Mouse (Mus musculus) frontal cortex, postnatal 10 days (tissue): ENCODE results near the gene Btnl6.
"Not testable (repeated sequence)": the region's sequence is repeated elsewhere in the genome, so short reads cannot be mapped to it uniquely, and the experiment has no call there.

Experiments
- DNase-seq, 2 experiments: peaks; one replicate each; pipeline ENCODE4 v3.0.0; 2022; ENCODE audit warnings: low spot score in 2 of 2, mixed read lengths in 1 of 2

The Btnl6 gene

DNA sequence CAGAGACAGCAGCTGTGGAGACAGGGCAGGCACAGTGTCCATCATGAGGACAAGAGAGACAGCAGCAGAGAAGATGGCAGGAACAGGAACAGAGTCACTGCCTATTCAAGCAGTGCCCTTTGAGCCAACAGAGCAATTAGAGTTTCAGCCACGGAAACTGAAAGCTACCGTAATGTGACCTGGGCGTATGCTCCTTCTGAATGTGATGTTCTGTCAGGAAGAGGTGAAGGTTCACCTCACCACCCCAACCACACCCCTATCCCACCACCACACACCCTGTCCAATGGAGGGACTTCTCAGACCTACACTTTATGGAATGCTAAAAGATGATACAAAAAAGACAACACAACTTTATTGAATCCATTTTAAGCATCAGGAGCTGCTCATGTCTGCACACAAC, 19.8 kb downstream of the Btnl6 start:
- not testable (repeated sequence) for DNase-seq

DNA sequence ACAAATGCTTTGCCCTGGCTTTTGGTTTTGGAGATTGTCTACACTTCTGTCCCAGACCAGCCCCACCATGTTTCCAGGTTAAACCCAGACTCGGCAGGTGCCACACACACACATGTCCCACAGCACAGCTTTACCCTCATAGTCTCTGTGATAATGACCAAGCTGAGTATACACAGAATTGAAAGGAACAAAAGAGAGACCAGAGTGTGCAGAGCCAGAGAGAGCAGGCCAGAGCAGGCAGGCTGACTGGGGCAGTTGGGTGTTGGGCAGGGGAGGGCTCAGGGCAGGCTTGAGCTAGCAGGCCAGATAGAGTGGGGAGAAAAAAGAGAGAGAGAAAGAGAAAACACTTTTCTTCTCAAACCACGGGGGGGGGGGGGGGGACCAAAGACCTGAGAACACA, 20.6 kb downstream of the Btnl6 start:
- no peak for DNase-seq

DNA sequence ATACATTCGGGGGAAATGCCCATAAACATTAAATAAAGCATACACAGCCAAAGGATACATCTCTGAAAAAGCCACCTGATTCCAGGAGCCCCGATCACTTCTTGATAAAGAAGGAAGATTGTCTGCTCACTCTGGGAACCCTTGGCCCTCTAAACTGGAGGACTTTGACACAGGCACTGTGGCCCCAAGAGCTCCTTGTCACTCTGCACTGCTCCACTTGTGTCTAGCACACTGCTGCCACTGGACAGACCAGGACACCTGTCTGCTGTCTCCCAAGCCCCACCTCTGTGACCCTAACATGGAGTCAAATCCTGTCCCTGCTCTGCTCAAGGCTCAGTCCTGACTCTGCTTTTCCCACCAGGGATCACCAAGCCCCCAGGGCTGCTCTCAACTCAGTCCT, 22.0 kb downstream of the Btnl6 start:
- DNase-seq, result not testable (repeated sequence)

DNA sequence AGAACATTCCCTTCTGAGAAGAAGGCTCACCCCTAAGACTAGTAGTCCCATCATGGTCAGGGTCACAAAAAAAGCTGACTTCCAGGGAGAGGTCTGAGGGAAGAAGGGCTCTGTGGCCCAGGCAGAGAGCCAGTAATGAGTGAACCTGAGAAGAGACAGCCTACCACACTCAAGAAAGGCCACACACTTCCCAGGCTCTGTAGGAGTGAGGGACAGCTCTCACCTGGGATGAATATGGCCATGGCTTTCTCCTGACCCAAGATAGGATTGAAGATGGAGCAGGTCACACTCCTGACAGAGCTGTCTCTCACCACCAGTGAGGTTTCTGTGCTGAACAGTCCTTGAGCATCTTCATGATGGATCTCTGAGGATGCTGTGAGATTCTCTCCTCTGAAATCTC, 24.4 kb downstream of the Btnl6 start:
- no peak for DNase-seq

DNA sequence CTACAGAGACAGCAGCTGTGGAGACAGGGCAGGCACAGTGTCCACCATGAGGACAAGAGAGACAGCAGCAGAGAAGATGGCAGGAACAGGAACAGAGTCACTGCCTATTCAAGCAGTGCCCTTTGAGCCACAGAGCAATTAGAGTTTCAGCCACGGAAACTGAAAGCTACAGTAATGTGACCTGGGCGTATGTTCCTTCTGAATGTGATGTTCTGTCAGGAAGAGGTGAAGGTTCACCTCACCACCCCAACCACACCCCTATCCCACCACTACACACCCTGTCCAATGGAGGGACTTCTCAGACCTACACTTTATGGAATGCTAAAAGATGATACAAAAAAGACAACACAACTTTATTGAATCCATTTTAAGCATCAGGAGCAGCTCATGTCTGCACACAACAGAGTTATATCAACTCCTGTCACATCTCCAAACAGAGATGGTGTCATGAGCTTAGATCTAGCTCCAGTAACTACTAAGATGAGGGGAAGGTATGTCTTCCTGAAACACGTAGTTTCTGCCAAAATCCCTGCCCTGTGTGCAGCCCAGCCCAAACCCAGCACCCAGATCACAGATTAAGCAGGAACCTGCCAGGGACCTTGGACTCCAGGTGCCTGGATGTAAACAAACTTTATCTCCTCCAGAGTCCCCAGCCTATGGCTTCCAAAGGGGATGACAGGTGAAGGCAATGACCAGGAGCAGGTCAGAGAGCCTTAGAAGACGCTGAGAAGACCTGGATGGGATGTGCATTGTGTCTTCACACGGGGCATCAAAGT, 39.7 kb downstream of the Btnl6 start, which contains the start of gene Btnl4:
Gene Btnl4, minus strand, starts transcription at position 81 of the 776 bp plus-strand sequence.
- DNase-seq, result not testable (repeated sequence)

DNA sequence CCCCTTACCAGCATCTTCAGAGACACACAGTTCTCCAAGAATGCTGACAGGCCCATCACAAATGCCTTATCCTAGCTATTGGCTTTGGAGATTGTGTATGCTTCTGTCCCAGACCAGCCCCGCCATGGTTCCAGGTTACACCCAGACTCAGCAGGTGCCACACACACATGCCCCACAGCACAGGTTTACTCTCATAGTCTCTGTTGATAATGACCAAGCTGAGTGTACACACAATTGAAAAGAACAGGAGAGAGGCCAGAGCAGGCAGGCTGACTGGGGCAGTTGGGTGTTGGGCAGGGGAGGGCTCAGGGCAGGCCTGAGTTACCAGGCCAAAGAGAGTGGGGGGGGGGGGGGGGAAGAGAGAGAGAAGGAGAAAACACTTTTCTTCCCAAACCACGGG, 40.7 kb downstream of the Btnl6 start:
- DNase-seq, result no peak

DNA sequence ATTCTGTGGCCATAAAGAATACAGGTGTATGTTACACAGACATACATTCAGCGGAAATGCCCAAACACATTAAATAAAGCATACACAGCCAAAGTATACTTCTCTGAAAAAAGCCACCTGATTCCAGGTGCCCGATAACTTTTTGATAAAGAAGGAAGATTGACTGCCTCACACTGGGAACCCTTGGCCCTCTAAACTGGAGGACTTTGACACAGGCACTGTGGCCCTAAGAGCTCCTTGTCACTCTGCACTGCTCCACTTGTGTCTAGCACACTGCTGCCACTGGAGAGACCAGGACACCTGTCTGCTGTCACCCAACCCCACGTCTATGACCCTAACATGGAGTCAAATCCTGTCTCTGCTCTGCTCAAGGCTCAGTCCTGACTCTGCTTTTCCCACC, 42.1 kb downstream of the Btnl6 start:
- no peak for DNase-seq

DNA sequence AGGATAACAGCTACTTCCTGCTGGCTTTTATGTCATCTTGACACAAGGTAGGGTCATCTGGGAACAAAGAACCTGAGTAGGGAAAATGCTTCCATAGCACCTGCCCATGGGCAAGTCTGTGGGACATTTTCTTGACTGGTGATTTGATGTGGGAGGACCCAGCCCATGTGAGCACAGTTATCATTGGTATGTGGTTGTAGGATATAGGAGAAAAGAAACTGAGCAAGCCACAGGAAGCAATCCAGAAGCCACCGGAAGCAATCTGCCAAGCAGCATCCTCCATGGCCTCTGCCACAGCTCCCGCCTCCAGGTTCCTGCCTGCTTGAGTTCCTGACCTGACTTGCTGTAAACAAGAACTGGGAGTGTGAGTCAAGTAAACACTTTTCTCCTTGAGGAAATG, 46.7 kb downstream of the Btnl6 start:
- no peak for DNase-seq

DNA sequence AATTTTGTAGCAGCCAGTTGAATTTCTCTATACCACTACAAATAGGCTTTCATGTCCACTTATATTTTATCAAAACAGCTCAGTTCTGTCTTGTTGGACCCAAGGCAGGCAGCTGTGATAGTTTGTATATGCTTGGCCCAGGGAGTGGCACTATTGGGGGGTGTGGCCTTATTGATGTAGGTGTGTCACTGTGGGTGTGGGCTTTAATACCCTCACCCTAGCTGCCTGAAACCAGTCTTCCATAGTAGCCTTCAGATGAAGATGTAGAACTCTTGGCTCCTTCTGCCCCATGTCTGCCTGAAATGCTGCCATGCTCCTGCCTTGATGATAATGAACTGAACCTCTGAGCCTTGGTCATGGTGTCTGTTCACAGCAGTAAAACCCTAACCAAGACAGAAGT, 51.2 kb downstream of the Btnl6 start:
- not testable (repeated sequence) for DNase-seq

DNA sequence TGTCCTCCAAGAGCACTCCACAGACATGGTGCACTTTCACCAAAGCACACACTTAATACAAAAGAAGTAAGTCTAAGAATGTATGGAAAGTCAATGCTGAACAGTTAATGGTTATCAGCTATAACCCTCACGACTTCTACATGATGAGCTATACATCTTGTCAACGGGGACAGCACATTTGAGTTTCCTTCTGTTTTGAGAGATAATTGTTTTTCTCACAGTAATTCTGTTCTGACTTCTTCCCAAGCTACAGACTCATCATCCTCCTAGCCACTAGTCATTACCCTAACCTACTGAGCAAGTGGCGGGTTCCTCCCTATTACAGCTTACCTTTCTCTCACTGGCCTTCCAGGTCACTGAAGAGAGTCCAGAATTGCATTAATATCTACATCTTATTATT, 57.9 kb downstream of the Btnl6 start:
- DNase-seq, result no peak
